Mouse (Mus musculus) intestine, postnatal 0 days (tissue): ENCODE results near the gene 2410004P03Rik. TPM values are rescaled to one million over a fixed set of nuclear protein-coding genes. Genes with fewer than 3 reads are reported as not detected.

ENCODE experiments used
- ATAC-seq: fragments of 200-750 bp; cut with Nextera tagmentation; 2 replicates; pipeline ENCODE4 v1.8.0; 2017; ENCODE audit warnings: mild to moderate bottlenecking, moderate TSS enrichment, moderate library complexity
- H3K27ac ChIP-seq: fragments of 300-500 bp; sonication (generic); 2 replicates; pipeline ENCODE4 v1.5.1; 2014; ENCODE audit warnings: mild to moderate bottlenecking, low read depth, low read length, moderate library complexity
- H3K27me3 ChIP-seq: fragments of 300-500 bp; sonication (generic); replicated peaks from 2 replicates; pipeline ENCODE4 v1.6.1; 2014; ENCODE audit warnings: low read length, mixed read lengths; ENCODE audit not compliant: control insufficient read depth, insufficient read depth
- H3K36me3 ChIP-seq: fragments of 300-500 bp; sonication (generic); 2 replicates; pipeline ENCODE4 v1.6.1; 2014; ENCODE audit warnings: mild to moderate bottlenecking, moderate library complexity; ENCODE audit not compliant: control insufficient read depth, insufficient read depth
- H3K4me1 ChIP-seq: fragments of 300-500 bp; sonication (generic); replicated peaks from 2 replicates; pipeline ENCODE4 v1.6.1; 2014; ENCODE audit warnings: antibody characterized with exemption, low read length, mixed read lengths; ENCODE audit not compliant: control insufficient read depth, insufficient read depth
- H3K4me2 ChIP-seq: fragments of 300-500 bp; sonication (generic); replicated peaks from 2 replicates; pipeline ENCODE4 v1.6.1; 2014; ENCODE audit warnings: low read depth, mild to moderate bottlenecking, moderate library complexity
- H3K4me3 ChIP-seq: fragments of 300-500 bp; sonication (generic); 2 replicates; pipeline ENCODE4 v1.5.1; 2014; ENCODE audit warnings: low read depth, low read length
- H3K9ac ChIP-seq: fragments of 300-500 bp; sonication (generic); 2 replicates; pipeline ENCODE4 v1.6.1; 2014; ENCODE audit warnings: mild to moderate bottlenecking, low read depth, low read length
- H3K9me3 ChIP-seq: fragments of 300-500 bp; sonication (generic); 2 replicates; pipeline ENCODE4 v1.6.1; 2016; ENCODE audit warnings: mixed run types; ENCODE audit not compliant: control insufficient read depth
- CTCF ChIP-seq: sonication (generic); IDR thresholded peaks from 2 replicates; pipeline ENCODE4 v1.5.1; 2016; ENCODE audit warnings: low read depth, mild to moderate bottlenecking, control low read depth, antibody characterized with exemption, moderate library complexity
- WGBS: fragments of 180-500 bp; shearing (Covaris S2); extraction: QIAGEN DNeasy Blood & Tissue Kit; methylation state at CpG from one replicate; pipeline ENCODE4 v1.1.7; 2014; 5-methylcytosine and 5-hydroxymethylcytosine counted together
- polyA plus RNA-seq: library from polyadenylated mRNA; unstranded; fragments of >200 nt; fragmentation: Nextera tagmentation; extraction: Ambion mirVana; gene quantifications from 2 replicates; pipeline ENCODE4 v1.2.1, GENCODE M21; 2015

2410004P03Rik gene
- polyA plus RNA-seq: 0.12 and 0.18 TPM in 2 replicates

GRCm38 (mm10) chr12:17011100-17011870, at the start of gene 2410004P03Rik:
TSS of gene 2410004P03Rik (minus strand) at chr12:17011727.
- H3K9ac ChIP-seq: no peak within 1 kb of the TSS
- 0 out of 2 replicates have a peak, but pooled peaks cover 3% of the 10 kb centered on the region for H3K9me3 ChIP-seq
- no peaks in the 10 kb centered on the region for H3K4me1 ChIP-seq
- H3K27ac ChIP-seq: no peak within 1 kb of the TSS
- ATAC-seq: peak; percentile 66
- no peaks in the 10 kb centered on the region for H3K27me3 ChIP-seq
- peak; percentile 93 for TF ChIP-seq CTCF
- H3K36me3 ChIP-seq: no peaks in the 10 kb centered on the region
- H3K4me2 ChIP-seq: peak within 1 kb of the TSS; percentile 73
- 8% methylated on average over 29 of the region's 29 CpGs for WGBS
- peak within 1 kb of the TSS; percentile 39 for H3K4me3 ChIP-seq

GRCm38 (mm10) chr12:17061183-17061722, 49.7 kb upstream of the 2410004P03Rik start:
- Histone ChIP-seq H3K4me3 (no peak overlapping the region), H3K9me3 (no peaks in the 10 kb centered on the region), H3K9ac (no peak overlapping the region), H3K4me2 (no peak overlapping the region), H3K36me3 (no peaks in the 10 kb centered on the region), H3K27ac (no peak overlapping the region), H3K4me1 (no peaks in the 10 kb centered on the region), H3K27me3 (no peaks in the 10 kb centered on the region)
- TF ChIP-seq CTCF: no peak
- 28% methylated on average over 7 of the region's 7 CpGs for WGBS
- no peak for ATAC-seq

DNA sequence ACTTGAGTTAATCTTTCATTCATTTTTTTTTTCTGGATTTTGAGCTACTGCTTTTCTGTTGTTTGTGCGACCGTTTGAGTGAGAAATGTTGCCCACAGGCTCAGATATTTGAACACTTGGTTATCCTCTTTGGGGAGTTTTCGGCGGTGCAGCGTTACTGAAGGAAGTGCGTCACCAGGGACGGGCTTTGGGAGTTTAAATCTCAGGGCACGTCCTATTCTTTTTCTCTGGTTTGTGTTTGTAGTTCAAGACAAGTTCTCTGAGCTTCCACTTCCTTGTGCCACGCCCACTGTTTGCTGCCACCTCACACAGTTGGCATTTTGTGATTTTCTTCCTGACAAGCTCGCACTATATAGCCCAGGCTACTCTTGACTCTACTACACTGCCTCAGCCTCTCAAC, 47.0 kb upstream of the 2410004P03Rik start:
- no peaks in the 10 kb centered on the region for H3K9me3 ChIP-seq
- no peak overlapping the region for H3K4me3 ChIP-seq
- H3K36me3 ChIP-seq: no peaks in the 10 kb centered on the region
- no peak overlapping the region for H3K4me2 ChIP-seq
- H3K9ac ChIP-seq: no peak overlapping the region
- no peaks in the 10 kb centered on the region for H3K27me3 ChIP-seq
- 60% methylated on average over 10 of the region's 10 CpGs for WGBS
- TF ChIP-seq CTCF: no peak
- no peaks in the 10 kb centered on the region for H3K4me1 ChIP-seq
- H3K27ac ChIP-seq: no peak overlapping the region
- ATAC-seq: no peak

DNA sequence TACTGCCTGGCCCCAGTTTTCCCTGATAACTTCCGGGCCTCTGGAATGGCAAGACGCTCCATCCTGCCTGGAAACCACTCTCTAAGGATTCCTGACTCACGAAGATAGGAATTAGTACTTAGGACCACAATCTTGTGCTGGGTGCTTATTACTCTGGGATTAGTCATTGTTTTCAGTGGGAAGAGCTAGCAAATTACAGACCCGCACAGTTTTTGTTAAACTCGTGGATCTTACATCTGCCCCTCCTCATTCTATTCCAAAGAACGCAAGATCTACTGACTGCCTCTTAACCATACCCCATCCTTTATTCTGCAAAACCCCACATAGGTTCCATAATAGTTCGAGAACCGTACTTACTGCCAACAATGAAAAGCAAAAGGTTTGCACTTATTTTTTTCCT, 45.6 kb upstream of the 2410004P03Rik start:
- no peak overlapping the region for H3K27ac ChIP-seq
- no peaks in the 10 kb centered on the region for H3K27me3 ChIP-seq
- H3K9ac ChIP-seq: no peak overlapping the region
- no peak for TF ChIP-seq CTCF
- H3K9me3 ChIP-seq: no peaks in the 10 kb centered on the region
- WGBS: 84% methylated on average over 8 of the region's 8 CpGs
- no peak overlapping the region for H3K4me3 ChIP-seq
- no peak for ATAC-seq
- H3K4me2 ChIP-seq: no peak overlapping the region
- no peaks in the 10 kb centered on the region for H3K4me1 ChIP-seq
- no peaks in the 10 kb centered on the region for H3K36me3 ChIP-seq

DNA sequence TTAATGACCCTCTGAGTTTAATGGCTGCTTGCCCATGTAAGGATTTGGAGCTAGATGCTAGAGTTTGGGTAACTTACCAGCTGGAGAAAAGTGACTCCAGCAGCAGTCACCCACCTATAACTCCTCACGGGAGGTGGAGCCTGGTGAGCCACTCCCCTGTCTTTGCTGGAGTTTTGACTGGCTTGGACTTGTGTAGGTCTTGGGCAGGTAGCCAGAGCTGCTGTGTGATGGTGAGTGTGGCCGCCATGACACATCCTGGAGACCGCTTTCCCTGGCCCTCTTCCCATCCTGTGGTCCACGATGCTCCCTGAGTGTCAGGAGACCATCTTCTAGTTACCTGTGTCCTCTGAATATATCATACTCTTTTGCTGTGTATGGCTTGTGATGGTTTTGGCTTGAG, 44.2 kb upstream of the 2410004P03Rik start:
- no peaks in the 10 kb centered on the region for H3K9me3 ChIP-seq
- no peak for TF ChIP-seq CTCF
- H3K4me1 ChIP-seq: no peaks in the 10 kb centered on the region
- no peak overlapping the region for H3K9ac ChIP-seq
- no peak for ATAC-seq
- WGBS: 88% methylated on average over 4 of the region's 4 CpGs
- no peak overlapping the region for H3K4me2 ChIP-seq
- H3K4me3 ChIP-seq: no peak overlapping the region
- H3K36me3 ChIP-seq: no peaks in the 10 kb centered on the region
- no peaks in the 10 kb centered on the region for H3K27me3 ChIP-seq
- no peak overlapping the region for H3K27ac ChIP-seq

DNA sequence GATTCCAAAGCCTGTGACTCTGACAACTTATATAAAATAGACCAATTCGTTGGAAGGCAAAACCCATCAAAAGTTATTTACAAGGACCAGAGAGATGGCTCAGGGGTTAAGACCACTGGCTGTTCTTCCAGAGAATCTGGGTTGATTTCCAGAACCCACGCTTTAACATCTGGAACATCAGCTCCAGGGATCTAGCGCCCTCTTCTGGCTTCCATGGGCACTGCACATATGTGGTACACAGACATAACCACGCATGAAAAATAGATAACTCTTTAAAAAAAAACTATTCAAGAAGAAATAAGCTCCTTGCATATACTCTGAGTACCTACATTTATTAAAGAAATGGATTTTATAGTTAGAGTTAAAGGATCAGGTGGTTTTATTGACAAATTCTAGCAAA, 43.2 kb upstream of the 2410004P03Rik start:
- Histone ChIP-seq H3K4me3 (no peak overlapping the region), H3K36me3 (no peaks in the 10 kb centered on the region), H3K27ac (no peak overlapping the region), H3K4me2 (no peak overlapping the region), H3K9ac (no peak overlapping the region), H3K9me3 (no peaks in the 10 kb centered on the region), H3K27me3 (no peaks in the 10 kb centered on the region), H3K4me1 (no peaks in the 10 kb centered on the region)
- TF ChIP-seq CTCF: peak; percentile 62
- no peak for ATAC-seq
- 53% methylated on average over 4 of the region's 4 CpGs for WGBS
